Mouse (Mus musculus): ENCODE measurements around the gene Smarcd1.

Gene Smarcd1

DNA sequence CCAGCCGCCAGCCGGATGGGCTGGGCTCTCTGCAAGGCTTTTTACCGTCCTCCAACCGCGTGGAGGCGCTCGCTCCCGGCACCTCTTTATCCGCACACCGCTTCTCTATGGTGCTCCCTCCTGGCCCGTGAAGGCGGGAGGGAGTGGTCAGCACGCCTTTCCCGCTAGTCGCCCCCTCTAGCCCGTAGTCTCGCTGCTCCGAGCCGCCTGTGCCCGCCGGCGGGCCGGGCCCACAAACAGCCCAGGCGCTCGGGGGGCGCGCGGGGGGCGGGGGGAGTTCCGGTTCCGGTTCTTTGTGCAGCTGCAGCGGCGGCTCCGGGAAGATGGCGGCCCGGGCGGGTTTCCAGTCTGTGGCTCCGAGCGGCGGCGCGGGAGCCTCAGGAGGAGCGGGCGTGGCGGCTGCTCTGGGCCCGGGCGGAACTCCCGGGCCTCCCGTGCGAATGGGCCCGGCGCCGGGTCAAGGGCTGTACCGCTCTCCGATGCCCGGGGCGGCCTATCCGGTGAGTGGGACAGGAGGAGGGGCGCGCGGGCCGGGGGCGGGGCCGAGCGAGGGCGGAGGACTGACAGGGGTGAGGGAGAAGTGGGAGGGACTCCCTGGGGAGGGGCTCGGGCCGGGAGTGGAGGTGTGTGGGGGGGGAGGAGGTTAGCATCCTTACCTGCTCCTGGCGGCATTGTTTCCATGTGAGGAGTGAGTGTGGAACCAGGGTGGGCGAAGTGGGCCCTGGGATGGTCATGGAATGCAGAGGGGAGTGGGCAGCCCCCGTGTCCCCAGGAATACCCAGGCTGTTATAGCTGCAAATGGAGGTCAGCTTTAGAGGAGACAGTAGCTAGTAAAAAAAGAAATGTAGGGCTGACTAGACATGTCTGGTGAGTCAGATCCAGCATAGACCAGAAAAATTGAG is at the start of gene Smarcd1:
Gene Smarcd1 (plus strand): TSS at position 131 of the 902 bp plus-strand sequence.
- in situ Hi-C loops (cut with MboI, MseI), result no loop called here

- in situ Hi-C loops (cut with MboI, MseI), result no loop called here
Observed at GRCm38 (mm10) chr15:99653291-99653690, 48.6 kb upstream of the Smarcd1 start.

DNA sequence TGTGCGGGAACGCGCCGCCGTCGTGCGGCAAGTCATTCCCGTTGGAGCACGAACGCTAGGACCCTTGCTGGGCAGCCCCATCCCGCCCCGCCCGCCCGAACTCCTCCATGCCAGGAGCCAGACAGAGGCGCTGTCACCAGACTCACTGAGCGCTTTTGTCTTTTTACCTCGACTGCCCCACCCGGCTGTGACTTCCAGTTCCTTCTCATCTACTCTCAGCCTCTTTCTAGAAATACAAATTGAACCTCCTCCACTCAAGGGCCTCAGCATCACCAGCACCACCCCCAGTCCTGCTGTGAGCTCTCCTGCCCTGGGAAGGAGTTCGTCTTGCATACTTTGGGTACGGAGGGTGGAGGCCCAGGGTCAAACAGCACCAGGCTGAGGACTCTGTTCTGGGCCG is 48.1 kb upstream of the Smarcd1 start:
- in situ Hi-C loops (cut with MboI, MseI), result no loop called here

- in situ Hi-C loops (cut with MboI, MseI), result no loop called here
Observed at GRCm38 (mm10) chr15:99655956-99656355, 46.0 kb upstream of the Smarcd1 start.

DNA sequence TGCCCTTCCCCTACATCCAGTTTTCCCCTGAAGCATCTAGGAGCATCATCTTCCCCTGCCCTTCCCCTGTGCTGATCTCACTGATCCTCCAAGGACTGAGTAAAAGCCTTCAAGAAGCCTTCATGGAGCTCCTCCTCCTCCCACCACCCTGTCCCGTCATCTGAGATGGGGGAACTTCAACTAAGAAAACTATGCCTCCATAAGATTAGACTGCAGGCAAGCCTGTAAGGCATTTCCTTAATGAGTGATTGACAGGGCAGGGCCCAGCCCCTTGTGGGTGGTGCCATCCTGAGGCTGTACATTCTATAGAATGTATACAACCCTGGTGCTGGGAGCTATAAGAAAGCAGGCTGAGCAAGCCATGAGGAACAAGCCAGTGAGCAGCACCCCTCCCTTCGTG is 43.5 kb upstream of the Smarcd1 start:
- in situ Hi-C loops (cut with MboI, MseI), result no loop called here

DNA sequence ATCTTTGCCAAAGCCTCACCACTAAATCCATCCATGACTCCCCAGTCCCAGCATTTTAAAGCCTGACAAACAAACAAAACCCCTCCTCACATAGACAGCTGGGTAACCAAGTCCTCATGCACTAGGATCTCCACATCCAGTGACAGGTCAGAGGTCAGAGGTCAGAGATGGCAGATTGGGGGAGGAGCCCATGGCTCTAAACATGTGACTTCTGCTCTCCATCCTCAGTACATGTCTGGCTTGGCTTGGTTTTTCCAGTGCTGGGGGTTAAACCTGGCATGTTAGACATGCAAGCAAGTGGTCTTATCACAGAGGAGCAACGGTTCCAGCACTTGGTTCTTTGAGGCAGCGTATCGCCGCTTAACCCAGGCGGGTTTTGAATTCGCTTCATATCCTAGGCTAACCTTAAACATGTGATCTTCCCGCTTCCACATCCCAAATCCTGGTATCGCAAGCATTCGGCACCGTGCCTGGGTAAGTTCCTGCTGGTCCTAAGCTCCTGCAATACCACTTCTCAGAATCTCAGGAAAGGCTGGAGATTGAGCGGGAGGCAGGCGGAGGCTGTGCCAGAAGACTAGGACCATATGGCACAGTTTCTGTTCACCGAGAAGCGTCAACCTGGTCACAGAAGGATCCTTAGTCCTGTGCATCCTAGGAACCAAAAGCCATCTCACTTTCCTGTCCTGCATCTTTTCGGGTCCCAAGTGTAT is 40.7 kb upstream of the Smarcd1 start:
- in situ Hi-C loops (cut with MboI, MseI), result no loop called here

DNA sequence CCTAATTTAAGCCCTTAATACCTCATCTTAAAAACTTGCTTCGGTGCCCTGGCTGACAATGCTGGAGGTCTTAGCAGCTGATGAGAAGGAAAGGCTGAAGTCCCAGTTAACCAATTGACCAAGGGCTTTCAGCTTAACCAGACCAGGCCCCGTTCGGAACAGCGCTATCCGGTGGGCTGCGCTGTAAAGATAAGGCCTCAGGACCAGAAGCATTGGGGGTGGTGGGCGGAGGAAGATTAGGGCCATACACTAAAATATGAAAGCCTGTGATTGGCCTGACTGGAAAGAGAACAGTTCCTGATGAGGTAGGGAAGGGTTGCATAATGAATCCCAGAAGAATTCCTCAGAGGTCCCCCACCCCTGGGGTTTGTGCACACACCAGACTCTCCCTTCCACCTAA is 39.6 kb upstream of the Smarcd1 start:
- in situ Hi-C loops (cut with MboI, MseI), result no loop called here

- in situ Hi-C loops (cut with MboI, MseI), result no loop called here
Observed at GRCm38 (mm10) chr15:99663964-99664599, 37.8 kb upstream of the Smarcd1 start.

DNA sequence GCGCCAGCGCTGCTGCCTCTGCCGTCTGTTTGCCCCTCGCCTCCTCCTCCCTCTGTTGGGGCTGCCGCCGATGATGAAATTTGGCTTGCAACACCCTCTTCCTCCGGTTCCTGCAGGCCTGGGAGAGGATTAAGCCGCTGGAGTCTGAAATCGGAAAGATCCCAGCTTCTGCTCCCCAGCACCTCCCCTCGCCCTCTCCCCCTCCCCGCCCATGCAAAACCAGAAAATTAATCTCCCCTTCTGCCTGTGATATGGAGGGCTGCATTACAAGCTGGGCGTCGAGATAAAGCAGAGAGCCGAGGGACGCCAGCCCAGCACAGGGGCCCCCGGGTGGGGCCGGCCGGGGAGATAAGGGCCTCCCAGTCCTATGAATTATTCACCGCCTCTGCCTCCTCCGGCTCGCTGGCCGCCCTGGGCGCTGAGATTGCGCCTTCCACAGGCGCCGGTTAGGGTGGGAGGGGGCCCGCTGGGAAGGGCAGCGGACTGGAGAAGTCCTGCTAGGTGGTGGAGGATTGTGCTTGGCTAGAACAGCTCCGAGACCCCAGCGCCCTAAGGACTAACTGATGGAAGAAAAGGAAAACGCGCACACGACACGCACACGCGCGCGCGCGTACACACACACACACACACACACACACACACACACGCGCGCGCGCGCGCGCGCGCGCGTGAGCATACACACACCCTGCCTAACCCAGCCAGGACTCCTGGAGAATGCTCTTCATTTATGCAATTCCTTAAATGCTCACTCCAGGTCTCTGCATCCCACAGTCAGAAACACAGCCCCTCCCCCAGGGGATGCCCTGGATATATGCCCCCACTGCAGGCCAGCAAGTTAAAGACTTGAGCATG is 37.1 kb upstream of the Smarcd1 start:
- in situ Hi-C loops (cut with MboI, MseI), result no loop called here

GRCm38 (mm10) chr15:99667544-99667943 is 34.4 kb upstream of the Smarcd1 start:
- in situ Hi-C loops (cut with MboI, MseI), result no loop called here

DNA sequence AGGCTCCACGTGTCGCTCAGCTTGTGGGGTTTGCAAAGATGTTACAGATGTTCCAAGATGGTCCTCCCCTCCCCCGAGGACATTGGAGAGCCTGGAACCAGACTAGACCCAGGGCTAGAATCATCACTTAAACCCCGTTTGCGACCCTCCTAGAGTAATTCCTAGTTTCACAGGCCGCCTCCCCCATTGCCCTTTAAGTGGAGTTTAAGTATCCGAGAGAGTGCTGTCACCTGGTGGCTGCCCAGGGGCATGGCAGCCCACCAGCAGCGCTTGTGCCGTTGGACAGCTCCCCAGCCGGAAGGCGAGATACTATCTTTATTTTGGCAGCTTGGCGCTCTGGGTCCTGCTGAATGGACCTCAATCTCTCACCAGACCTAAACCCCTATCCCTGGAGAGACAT is 33.0 kb upstream of the Smarcd1 start:
- in situ Hi-C loops (cut with MboI, MseI), result no loop called here

DNA sequence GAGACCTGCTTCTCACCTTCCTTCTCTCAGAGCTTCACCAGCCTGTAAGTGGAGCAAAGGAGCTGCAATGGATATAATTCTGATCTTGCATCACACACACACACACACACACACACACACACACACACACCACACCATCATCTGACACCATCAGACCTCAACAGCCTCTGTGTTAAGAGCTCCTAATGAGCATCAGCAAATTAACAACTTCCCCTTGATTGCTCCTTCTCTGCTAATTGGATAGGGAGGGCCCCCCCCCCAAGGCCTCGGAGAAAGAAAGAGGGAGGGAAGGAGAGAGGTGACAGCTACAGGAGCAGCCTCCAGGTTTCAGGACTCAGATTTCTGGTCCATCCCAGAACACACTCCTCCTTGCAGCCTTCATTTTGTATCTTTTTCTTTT is 32.5 kb upstream of the Smarcd1 start:
- in situ Hi-C loops (cut with MboI, MseI), result no loop called here

- in situ Hi-C loops (cut with MboI, MseI), result loop anchor here (5.0 kb wide), 1 partner anchor 73 kb away; no protein-coding TSS in a partner anchor
Observed at GRCm38 (mm10) chr15:99670154-99670821, 31.6 kb upstream of the Smarcd1 start, which contains the start of gene Asic1. TSS of gene Asic1 (plus strand) at chr15:99670368.

DNA sequence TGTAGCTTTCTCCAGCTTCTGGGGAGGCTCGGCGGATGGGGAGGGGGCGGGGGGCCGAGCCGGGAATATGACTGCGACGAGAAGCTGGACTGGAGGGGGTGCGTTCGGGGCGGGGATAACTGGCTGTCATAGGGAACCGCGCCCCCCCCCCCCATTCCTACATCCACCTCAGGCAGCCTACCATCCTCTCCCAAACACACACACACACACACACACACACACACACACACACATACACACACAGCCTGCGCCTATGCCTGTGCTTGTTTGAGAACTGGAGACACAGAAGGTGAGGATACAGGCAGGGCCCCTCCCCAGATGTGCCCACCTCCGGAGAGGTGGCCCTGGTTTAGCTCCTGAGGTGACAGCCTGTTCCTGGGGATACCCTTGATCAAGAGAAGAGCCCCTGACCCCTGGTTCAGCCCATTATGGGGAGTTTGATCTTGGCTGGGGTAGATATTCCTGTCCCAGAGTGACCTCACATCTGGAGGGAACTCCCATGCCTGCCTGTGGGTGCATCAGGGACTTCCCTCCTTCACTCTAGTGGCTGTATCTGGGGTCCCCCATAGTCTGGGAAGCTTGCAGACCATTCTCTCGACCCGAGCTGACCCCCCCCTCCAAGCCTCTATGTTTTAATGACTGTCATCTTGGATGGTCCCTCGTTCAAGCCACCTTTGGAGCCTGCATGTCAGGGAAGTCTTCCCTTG is 30.8 kb upstream of the Smarcd1 start:
- in situ Hi-C loops (cut with MboI, MseI), result loop anchor here (5.0 kb wide), 1 partner anchor 74 kb away; no protein-coding TSS in a partner anchor

GRCm38 (mm10) chr15:99671783-99672182 is 30.1 kb upstream of the Smarcd1 start:
- in situ Hi-C loops (cut with MboI, MseI), result loop anchor here (5.0 kb wide), 1 partner anchor 74 kb away; no protein-coding TSS in a partner anchor

DNA sequence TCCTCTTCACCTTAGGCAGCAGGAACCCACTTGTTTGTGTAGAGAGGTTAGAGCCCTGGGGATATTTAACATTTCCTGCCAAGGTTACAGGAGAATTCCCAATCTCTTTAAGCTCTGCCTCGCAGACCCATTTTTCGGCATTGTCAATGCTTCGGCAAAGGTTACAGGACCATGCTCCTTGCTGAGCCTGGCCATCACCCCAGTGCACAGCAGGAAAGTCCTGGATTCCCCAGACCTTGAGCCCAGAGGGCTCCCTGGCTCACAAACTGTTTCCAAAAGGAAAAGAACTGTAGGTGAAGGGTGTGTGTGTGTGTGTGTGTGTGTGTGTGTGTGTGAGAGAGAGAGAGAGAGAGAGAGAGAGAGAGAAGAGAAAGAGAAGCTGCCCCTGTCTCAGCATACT is 27.1 kb upstream of the Smarcd1 start:
- in situ Hi-C loops (cut with MboI, MseI), result loop anchor here (5.0 kb wide), 1 partner anchor 78 kb away; no protein-coding TSS in a partner anchor

DNA sequence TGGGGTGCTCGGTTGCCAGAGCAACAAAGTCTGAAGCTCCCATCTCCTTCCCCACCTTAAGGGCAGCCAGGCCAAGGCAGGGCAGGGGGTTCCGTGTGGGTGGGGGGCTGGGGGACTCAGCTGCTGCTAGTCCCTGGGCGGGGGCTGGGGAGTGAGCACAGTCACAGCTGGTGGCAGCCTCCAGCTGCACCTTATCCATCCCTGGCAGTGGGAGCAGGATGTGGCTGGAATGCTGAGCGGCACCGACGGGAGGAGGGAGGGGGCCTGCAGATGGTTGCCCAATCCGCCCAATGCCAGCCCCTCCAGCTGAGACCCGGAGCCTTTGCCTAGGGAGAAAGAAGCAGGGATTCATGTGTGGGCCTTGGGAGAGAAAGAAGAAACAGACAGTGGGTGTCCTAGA is 24.8 kb upstream of the Smarcd1 start:
- in situ Hi-C loops (cut with MboI, MseI), result no loop called here

- in situ Hi-C loops (cut with MboI, MseI), result no loop called here
Observed at GRCm38 (mm10) chr15:99678063-99678800, 23.7 kb upstream of the Smarcd1 start.

GRCm38 (mm10) chr15:99679008-99679407 is 22.9 kb upstream of the Smarcd1 start:
- in situ Hi-C loops (cut with MboI, MseI), result no loop called here
